Mouse (Mus musculus): ENCODE measurements around the gene Sec11a.
"Not testable (repeated sequence)": the region's sequence is repeated elsewhere in the genome, so short reads cannot be mapped to it uniquely, and the experiment has no call there.

Sec11a gene

GRCm38 (mm10) chr7:80959003-80959402 is 11.4 kb upstream of the Sec11a start:
- no peak for DNase-seq (ENCODE audit: low spot score in 2 of 2)

- DNase-seq (ENCODE audit: low spot score in 2 of 2): no peak
Measured at GRCm38 (mm10) chr7:80956891-80957290, 9.3 kb upstream of the Sec11a start.

- DNase-seq (ENCODE audit: low spot score in 2 of 2): no peak
Measured at GRCm38 (mm10) chr7:80954251-80954650, 6.7 kb upstream of the Sec11a start.

- DNase-seq (ENCODE audit: low spot score in 2 of 2): no peak
Measured at GRCm38 (mm10) chr7:80952140-80952539, 4.6 kb upstream of the Sec11a start.

GRCm38 (mm10) chr7:80951461-80951860 is 3.9 kb upstream of the Sec11a start:
- no peak for DNase-seq (ENCODE audit: low spot score in 2 of 2)

- DNase-seq (ENCODE audit: low spot score in 2 of 2): no peak
Measured at GRCm38 (mm10) chr7:80939808-80940207, 7.8 kb downstream of the Sec11a start.

GRCm38 (mm10) chr7:80937304-80937666 is 10.3 kb downstream of the Sec11a start:
- not testable (repeated sequence) for DNase-seq (ENCODE audit: low spot score in 2 of 2)

GRCm38 (mm10) chr7:80936617-80937303 is 10.8 kb downstream of the Sec11a start:
- DNase-seq (ENCODE audit: low spot score in 2 of 2): not testable (repeated sequence)

- no peak for DNase-seq (ENCODE audit: low spot score in 2 of 2)
Measured at GRCm38 (mm10) chr7:80935834-80936233, 11.7 kb downstream of the Sec11a start.

- DNase-seq (ENCODE audit: low spot score in 2 of 2): no peak
Measured at GRCm38 (mm10) chr7:80932777-80933176, 14.8 kb downstream of the Sec11a start.

- no peak for DNase-seq (ENCODE audit: low spot score in 2 of 2)
Measured at GRCm38 (mm10) chr7:80931618-80932207, 15.9 kb downstream of the Sec11a start.

GRCm38 (mm10) chr7:80923165-80923564 is 24.4 kb downstream of the Sec11a start:
- DNase-seq (ENCODE audit: low spot score in 2 of 2): no peak

- DNase-seq (ENCODE audit: low spot score in 2 of 2): no peak
Measured at GRCm38 (mm10) chr7:80919647-80920008, 28.0 kb downstream of the Sec11a start.

GRCm38 (mm10) chr7:80918982-80919646 is 28.5 kb downstream of the Sec11a start:
- no peak for DNase-seq (ENCODE audit: low spot score in 2 of 2)

GRCm38 (mm10) chr7:80917916-80918465 is 29.6 kb downstream of the Sec11a start:
- no peak for DNase-seq (ENCODE audit: low spot score in 2 of 2)

GRCm38 (mm10) chr7:80912496-80912895 is 35.1 kb downstream of the Sec11a start:
- DNase-seq (ENCODE audit: low spot score in 2 of 2): no peak

- DNase-seq (ENCODE audit: low spot score in 2 of 2): no peak
Measured at GRCm38 (mm10) chr7:80911053-80911452, 36.5 kb downstream of the Sec11a start.

- peak; percentile 58 to 64 for DNase-seq (ENCODE audit: low spot score in 2 of 2)
Measured at GRCm38 (mm10) chr7:80904921-80905515, 42.6 kb downstream of the Sec11a start, which contains the start of gene Nmb. Gene Nmb, minus strand, starts transcription at chr7:80905076.

- no peak for DNase-seq (ENCODE audit: low spot score in 2 of 2)
Measured at GRCm38 (mm10) chr7:80903625-80904422, 43.8 kb downstream of the Sec11a start.

GRCm38 (mm10) chr7:80901541-80902274 is 45.9 kb downstream of the Sec11a start:
- DNase-seq (ENCODE audit: low spot score in 2 of 2): no peak

Measured in cerebellum, postnatal 4 days (tissue).